Mouse (Mus musculus) c-Kit-positive CD71-positive TER-119-negative erythroid progenitor cells, embryonic 14.5 days (primary cell): ENCODE measurements around the gene Dll4.

ENCODE experiments used
- DNase-seq: peaks from one replicate; pipeline ENCODE4 v3.0.0-alpha.2; 2013; ENCODE audit warnings: low read depth

Gene Dll4

DNA sequence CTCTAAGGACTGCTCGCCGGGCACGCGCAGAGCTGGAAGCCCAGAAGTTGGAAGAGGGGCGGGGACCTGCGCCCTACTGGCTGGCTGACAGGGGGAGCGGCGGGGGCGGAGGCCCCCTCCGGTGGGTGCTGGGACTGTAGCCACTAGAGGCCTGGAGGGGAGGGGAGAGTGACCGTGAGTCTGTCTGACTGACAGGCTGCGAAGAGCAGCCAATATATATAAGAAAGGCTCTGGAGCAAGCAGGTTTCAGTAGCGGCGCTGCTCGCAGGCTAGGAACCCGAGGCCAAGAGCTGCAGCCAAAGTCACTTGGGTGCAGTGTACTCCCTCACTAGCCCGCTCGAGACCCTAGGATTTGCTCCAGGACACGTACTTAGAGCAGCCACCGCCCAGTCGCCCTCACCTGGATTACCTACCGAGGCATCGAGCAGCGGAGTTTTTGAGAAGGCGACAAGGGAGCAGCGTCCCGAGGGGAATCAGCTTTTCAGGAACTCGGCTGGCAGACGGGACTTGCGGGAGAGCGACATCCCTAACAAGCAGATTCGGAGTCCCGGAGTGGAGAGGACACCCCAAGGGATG lies at the start of gene Dll4:
Gene Dll4, plus strand, starts transcription at position 217 of the 576 bp plus-strand sequence.
- no peak for DNase-seq

DNA sequence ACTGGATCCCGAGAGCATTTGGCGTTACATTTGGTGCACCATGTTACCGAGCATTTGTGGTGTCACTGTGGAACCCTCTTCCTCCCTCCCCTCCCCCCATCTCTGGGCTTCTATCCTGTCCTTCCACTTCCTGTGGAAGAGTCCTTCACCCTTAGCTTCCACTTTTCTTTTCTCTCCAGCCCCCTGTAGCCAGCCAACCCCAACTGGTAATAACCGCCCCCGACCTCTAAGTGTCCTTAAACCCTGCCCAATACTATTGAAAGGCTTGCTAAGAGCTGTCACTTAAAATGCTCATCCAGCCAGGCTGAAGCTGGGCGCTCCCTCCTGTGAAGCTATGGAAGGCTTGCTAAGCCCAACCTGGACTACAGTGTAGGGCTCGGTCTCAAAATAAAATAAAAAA lies 48.7 kb upstream of the Dll4 start:
- DNase-seq, result no peak

DNA sequence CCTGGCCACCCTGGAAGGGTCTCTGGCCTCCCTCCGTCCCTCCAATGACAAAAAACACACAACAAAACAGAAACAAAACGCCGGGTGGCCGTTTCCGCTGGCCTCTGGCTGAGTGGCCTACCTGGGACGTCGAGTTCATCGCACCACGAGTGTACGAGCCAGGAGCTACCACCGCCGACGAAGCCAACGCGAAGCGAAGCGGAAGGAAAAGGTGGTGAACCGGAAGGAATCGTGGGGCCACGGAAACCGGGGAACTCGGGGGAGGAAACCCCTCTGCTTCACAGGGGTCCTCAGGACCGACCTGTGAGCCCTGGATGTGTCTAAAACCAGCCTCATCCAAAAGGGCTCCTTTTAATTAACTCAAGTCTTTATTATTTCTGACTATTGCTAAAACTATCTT lies 47.8 kb upstream of the Dll4 start:
- DNase-seq, result no peak

DNA sequence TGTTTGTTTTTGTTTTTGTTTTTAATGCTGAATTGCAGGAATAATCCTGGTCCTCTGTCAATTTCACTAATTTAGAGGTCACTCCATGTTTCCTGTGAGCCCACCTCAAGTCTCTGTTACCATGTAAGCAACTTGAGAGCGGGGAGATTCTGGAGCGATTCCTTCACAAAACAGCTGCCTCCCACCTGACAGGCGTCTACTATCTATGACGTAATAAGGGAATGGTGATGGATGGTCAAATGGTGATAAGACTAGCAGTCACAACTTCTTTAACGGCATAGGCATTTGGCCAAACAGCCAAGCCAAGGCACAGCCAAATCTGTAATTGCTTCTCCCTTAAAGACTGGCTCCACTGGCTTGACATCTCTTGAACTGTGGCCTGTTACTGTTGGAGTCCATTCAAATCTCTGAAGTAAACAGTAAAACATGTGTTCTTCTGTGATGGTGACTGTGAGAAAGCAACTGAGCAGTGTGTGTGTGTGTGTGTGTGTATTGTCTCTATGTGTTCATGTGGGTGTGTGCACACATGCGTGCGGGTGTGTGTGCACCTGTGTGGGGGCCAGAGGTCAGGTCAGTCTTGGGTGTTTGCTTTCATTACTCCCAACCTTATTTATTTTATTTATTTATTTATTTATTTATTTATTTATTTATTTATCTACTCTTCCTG lies 43.6 kb upstream of the Dll4 start:
- DNase-seq, result no peak

DNA sequence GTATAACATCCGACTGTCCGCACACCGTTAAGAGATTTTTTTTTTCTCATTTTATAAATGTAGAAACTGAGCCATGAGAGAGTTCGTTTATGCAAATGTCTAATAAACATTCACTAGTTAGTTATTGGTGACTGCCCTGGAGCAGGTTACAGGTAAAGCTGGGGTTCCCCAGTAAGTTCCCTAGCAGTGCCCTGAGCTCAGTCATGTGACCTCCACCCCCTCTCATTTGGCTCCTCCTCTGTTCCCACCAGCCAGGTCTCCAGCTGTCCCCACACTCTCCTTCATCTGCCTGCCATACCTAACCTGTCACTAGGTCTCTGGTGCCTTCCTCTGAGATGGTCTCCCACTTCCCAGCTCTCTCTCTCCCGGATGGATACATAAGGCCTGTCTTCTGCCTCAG lies 38.2 kb upstream of the Dll4 start:
- no peak for DNase-seq

DNA sequence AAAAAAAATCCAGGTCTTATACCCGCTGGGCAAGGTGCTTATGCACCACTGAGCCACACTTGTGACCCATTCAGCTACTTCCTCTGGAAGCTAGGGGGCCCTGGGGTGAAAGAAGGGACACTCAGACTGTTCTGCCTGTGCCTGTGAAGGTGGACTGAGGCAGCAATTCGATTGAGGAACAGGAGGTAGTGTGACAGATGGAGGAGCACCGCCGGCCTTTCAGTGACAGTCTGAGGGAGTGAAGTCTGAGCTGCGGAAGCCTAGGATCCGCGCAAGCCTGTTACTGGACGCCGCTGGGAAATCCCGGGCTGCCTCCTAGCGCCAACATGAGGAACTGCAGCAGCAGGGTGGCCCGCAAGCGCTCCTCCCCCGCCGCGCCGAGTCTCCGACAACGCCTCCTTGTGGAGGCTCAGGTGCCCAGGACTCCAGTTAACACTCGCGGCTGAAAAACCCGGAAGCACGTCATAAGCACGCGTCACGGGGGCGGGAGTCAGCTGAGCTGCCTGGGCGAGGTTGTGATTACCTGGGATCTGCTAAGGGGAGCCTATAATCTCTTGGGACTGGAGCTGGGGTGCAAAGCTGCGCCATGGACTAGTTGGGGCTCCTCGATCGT lies 37.2 kb upstream of the Dll4 start, which contains the start of gene Vps18:
Gene Vps18, plus strand, starts transcription at position 471 of the 613 bp plus-strand sequence.
- DNase-seq, result peak; percentile 98

DNA sequence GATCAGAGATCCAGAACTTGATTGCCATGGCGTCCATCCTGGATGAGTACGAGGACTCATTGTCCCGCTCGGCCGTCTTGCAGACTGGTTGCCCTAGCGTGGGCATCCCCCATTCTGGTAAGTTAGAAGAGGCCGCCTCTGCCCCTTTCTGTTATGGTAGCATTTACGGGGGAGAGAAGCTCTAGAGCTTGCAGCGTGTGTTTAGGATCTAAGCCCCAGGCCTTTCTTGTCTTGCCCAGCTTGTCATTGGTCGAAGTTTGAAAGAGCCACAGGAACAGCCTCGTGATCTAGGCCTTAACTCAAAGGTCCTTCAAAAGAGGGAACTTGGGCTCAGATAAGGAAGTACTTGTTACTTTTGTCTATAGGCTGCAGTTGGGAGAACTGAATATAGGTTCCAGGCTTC lies 36.6 kb upstream of the Dll4 start:
- no peak for DNase-seq

DNA sequence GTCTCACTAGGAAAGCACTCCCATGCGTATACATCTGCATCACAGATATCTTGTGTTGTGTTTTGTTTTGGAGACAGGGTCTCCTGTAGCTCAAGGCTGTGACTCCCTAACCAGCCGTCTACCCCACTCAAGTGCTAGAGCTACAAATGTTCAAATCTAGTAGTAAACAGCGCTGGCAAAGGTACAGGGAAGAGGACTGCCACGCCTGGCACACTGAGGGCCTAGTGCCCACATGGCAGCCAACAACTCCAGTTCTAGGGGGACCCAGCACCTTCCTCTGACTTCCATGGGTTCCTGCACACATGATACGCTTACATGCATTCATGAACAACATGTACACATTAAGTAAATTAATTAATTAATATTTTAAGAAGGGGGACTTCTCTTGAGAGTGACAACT lies 33.3 kb upstream of the Dll4 start:
- no peak for DNase-seq

DNA sequence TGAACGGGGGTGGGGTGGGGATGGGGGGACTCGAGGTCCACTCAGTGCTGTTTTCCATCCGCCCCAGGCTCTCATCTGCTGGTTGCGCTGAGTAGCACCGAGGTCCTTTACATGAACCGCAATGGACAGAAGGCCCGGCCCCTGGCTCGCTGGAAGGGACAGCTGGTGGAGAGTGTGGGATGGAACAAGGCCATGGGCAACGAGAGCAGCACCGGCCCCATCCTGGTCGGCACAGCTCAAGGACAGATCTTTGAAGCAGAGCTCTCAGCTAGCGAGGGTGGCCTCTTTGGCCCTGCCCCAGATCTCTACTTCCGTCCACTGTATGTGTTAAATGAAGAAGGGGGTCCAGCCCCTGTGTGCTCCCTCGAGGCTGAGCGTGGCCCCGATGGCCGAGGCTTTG lies 32.7 kb upstream of the Dll4 start:
- DNase-seq, result no peak

DNA sequence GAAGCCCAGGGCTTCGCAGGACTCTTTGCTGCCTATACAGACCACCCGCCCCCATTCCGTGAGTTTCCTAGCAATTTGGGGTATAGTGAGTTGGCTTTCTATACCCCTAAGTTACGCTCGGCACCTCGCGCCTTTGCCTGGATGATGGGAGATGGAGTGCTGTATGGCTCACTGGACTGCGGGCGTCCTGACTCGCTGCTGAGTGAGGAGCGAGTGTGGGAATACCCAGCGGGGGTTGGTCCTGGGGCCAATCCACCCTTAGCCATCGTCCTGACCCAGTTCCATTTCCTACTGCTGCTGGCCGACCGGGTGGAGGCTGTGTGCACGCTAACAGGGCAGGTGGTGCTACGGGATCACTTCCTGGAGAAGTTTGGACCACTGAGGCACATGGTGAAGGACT lies 32.3 kb upstream of the Dll4 start:
- DNase-seq, result no peak

DNA sequence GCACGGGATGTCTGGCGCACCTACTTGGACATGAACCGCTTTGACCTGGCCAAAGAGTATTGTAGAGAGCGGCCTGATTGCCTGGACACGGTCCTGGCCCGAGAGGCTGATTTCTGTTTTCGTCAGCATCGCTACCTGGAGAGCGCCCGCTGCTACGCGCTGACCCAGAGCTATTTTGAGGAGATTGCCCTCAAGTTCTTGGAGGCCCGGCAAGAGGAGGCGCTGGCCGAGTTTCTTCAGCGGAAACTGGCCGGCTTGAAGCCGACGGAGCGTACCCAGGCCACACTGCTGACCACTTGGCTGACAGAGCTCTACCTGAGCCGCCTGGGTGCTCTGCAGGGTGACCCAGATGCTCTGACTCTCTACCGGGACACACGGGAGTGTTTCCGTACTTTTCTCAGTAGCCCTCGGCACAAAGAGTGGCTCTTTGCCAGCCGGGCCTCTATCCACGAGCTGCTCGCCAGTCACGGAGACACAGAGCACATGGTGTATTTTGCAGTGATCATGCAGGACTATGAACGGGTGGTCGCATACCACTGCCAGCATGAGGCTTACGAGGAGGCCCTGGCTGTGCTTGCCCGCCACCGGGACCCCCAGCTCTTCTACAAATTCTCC lies 31.7 kb upstream of the Dll4 start:
- no peak for DNase-seq

DNA sequence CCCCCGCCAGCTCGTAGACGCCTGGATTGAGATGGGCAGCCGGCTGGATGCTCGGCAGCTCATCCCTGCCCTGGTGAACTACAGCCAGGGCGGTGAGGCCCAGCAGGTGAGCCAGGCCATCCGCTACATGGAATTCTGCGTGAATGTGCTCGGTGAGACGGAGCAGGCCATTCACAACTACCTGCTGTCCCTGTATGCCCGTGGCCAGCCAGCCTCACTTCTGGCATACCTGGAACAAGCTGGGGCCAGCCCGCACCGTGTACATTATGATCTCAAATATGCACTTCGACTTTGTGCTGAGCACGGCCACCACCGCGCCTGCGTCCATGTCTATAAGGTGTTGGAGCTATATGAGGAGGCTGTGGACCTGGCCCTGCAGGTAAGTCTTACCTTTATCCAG lies 31.2 kb upstream of the Dll4 start:
- no peak for DNase-seq

DNA sequence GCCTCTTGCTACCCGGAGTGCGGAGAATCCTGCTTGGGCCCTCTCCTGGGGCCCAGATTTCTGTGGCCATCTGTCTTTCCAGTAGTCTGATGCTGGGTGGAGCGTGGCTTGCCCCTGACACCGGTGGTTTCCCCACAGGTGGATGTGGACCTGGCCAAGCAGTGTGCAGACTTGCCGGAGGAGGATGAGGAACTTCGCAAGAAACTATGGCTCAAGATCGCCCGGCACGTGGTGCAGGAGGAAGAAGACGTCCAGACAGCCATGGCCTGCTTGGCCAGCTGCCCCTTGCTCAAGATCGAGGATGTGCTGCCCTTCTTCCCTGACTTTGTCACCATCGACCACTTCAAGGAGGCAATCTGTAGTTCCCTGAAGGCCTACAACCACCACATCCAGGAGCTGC lies 28.8 kb upstream of the Dll4 start:
- no peak for DNase-seq

DNA sequence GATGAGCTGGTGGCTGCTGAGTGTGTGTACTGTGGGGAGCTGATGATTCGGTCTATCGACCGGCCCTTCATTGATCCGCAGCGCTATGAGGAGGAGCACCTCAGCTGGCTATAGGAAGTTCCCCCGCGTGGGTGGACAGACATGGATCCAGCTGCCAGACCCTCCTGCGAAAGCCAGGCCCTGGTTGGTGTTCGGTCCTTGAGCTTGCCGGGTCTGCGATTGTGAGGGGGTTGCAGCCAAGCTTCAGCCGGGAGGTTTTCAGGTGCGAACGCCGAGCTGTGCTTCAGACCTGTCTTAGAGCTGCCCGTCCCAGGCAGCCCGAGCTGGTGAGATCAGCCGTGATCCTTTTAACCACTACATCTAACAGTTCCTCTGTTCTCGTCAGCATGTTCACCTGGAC lies 28.1 kb upstream of the Dll4 start:
- no peak for DNase-seq

DNA sequence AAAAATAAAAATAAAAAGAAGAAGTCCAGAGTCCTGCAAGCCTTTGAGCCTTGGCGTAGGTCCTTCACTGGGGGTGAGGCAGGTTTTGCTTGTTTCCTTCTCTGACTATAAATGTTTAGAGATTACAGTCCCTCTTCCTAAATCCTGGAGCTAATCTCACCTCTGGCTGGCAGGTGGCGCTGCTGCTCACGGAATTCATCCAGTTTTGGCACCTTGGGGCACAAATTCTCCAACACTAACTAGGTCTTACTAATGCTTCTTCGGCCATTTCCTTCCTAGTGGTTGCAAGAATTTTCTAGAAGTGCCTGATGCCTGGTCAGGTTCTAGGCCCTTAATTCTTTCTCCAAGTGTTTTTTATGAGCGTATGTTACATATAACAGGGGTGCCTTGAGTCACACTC lies 27.3 kb upstream of the Dll4 start:
- peak; percentile 69 for DNase-seq

DNA sequence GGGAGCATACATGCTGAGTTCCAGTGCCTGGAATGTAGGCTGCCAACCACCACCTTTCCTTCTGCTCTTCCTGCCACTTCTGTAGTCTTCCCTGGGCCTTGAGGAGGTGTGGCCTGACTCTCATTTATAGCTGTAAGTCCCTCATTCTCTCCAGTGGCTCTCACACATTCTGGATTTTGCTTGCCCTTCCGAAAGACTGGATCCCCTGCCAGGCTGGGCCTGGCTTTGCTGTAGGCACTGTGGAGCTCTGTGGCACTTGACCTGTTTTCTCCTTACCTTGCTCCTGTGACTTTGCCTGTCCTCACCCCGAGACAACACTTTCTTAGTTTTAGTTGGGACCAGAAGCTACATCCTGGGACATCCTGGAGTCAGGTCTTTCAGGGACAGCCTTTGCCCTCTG lies 26.7 kb upstream of the Dll4 start:
- DNase-seq, result no peak

DNA sequence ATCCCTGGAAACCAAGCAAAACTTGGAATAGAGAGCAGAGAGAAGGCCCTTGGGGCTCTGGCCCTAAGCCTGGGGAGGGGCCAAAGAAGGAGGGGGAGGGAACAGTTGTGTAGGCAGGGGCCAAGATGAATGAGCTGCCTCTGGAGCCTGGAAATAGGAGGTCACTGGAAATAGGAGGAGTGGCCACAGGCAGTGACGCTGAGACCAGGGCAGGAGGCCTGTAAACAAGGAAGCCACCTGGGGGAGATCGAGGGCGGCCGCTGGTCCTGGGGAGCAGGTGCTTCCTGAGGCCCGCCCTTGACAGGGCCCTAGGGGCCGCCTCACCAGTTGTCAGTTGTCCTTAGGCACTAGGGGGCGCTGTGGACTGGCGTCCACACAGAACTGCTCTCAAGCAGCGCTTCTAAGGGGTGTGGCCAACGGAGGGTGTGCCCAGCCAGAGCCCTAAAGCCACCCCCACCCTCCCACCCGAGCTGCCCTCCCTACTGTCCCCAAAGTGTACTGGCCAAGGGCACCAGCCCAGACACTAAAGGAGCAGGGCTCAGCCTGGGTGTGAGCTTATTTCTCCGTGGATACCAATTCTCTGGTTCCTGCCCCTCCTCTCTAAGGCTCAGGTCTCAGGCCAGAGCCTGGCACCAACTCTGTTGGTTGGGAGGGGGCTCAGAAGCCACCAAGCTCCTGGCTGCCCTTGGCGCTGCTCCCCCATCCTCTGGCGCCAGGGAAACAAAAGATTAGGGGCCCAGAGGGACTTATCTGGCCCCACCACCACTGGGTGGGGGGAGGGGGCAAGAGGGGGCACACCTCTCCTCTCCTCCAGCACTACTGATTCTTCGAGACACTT lies 25.4 kb upstream of the Dll4 start:
- DNase-seq, result peak; percentile 97

DNA sequence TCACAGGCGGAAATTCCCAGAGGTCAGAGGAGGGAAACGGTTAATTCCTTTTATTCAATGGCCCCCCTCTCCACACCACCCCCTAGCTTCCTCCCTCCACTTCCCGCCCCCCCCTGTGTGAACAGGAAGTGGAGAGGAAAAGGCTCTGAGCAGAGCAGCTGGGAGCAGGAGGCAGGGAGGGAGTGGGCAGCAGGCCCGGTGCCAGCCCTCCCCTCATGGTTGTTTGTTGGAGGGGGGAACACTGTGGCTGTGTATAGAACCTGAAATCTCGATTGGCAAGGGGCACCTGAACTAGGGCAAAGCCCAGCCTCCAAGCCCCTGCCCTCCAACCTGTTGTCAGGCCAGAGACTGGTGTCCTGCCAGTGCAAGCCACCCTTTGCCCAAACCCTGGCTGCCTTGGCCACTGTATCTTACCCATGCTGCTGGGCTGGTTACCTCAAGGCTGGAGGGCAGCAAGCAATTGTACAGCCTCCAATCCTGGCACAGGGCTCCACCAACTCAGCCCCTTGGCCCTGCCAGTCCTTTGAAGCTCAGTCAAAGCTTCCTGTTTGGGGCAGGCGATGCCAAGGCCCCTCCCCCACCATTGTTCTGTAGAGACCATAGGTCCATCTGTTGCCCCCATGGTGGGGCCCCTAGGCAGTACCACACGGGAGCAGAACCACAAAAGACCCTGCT lies 24.6 kb upstream of the Dll4 start:
- DNase-seq, result no peak

DNA sequence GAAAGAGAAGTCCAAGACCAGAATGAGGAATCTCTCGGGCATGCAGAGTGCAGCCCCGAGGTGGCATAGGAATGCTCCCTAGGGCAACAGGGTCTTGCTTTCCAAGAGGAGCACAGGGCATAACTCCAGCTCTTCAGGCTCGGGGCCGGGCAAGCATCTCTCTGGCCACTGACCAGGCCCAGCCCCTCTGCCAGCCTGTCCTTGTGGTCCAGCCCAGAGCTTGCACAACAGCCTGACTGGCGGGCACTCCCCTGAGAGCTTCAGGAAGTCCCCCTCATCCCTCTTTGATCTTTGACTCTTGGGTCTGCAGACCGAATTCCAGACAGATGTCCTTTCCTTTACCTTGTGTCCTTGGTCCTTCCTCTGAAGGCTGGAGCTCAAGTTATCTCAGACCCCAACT lies 22.7 kb upstream of the Dll4 start:
- no peak for DNase-seq

DNA sequence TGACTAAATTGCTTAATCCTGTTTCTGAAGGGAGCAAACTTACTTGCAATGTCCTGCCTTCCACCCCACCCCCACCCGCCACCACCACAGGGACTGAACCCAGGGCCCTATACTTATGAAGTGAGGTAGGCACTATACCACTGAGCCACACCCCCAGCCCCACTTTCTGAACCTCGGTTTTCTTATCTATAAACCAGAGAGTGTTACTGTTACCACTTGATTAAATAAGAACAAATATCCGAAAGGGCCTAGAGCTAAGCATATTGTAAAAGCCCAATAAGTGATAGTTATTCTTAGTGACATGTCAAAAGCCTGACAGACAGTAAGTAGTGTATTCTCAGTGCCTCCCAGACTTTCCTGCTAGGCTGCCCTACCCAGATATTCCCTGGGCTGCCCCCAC lies 21.2 kb upstream of the Dll4 start:
- no peak for DNase-seq

DNA sequence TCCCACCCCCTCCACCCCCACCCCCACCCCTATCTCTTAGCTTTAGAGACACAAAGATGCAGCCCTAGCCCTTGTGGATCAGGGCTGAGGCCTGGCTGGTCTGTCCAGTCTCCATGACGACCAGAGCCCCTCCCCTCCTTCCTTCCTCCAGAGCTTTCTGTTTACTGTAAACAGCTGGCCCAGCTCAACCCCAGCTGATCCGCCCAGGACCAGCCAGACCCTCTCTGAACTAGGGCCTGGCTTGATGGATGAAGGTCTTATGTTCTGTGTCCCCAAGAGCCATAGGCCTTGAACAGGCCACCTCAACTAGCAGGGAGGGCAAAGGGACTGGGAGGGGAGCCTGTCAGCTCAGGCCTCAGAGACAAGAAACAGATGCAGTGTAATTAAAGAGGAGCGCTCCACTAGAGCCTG lies 20.8 kb upstream of the Dll4 start:
- DNase-seq, result no peak

DNA sequence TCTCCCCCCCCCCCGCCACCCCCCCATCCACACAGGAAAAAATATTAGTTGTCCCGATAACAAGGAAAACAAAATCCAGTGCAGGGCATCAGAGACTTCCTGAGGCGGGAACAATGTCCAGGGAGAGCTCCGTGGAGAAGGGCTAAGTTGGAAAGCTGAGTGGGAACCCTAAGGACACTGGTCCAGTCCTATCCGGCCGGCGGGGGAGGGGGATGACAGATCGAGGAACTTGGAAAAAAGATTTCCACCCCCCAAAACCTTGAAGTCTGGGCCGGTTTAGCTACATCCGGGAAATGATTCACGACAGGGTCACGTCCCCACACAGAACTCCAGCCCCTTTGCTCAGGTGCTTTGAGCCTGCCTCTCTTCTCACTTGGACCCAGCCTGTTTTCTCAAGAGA lies 14.0 kb upstream of the Dll4 start:
- no peak for DNase-seq
